Mouse (Mus musculus) cerebellum, adult 18-20 months (tissue): ENCODE measurements around the gene Zdhhc17.

Experiments
- DNase-seq, 2 experiments: peaks; one replicate each; pipeline ENCODE4 v3.0.0; 2021

Zdhhc17 gene

DNA sequence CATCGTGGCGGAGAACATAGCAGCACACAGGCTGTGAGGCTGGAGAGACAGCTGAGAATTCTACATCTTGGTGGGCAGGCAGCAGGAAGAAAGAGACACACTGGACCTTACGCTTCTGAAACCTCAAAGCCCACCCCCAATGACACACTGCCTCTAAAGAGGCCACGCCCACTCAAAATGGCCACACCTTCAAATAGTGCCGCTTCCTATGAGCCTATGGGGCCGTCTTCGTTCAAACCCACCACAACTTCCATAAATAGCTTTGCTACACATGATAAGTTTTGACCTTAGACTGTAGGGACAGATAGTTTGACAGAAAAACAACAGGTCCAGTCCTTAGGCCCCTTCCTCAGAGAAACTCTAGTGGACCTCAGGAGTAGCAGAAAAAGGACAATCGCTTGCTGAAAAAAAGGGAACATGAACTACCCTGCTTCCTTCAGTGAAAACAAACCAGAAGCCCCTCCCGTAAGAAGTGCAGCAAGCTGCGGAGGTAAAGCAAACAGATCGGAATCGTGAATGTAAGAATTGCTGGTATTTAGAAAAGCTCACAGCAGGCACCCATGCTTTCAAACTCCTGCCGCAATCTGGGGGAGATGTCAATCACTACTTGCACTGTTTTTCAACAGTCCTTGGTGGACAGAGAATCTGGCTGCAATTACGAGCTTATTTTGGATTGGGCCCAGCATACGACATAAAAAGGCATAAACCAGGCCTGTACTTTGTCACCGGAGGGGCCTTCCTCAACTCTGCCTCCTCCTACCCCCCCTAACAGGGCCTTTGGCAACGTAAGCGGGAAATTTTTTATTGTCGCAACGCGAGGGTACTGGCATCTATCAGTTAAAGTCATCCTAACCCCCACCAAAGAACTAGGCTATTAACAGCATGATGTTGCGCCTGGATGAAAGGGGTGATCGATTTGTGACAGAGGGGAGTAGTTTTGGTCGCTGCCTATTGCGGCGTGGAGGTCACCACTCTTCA is 91.2 kb downstream of the Zdhhc17 start:
- DNase-seq, result no peak

DNA sequence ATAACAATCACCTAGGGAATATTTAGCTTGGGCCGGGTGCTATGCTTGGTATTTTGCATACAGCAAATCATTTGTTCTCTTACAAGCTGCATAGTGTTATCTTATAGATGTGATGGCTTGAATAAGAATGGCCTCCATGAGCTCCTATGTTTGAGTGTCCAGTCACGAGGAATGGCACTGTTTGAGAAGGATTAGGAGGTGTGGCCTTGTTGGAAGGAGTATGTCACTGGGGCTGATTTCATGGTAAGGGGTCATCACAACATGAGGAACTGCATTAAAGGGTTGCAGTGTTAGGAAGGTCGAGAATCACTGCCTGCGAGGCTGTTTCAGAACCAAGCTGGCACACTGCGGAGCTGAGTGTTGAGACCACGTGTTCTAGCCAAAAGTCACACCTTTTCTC is 92.4 kb downstream of the Zdhhc17 start:
- DNase-seq, result no peak

DNA sequence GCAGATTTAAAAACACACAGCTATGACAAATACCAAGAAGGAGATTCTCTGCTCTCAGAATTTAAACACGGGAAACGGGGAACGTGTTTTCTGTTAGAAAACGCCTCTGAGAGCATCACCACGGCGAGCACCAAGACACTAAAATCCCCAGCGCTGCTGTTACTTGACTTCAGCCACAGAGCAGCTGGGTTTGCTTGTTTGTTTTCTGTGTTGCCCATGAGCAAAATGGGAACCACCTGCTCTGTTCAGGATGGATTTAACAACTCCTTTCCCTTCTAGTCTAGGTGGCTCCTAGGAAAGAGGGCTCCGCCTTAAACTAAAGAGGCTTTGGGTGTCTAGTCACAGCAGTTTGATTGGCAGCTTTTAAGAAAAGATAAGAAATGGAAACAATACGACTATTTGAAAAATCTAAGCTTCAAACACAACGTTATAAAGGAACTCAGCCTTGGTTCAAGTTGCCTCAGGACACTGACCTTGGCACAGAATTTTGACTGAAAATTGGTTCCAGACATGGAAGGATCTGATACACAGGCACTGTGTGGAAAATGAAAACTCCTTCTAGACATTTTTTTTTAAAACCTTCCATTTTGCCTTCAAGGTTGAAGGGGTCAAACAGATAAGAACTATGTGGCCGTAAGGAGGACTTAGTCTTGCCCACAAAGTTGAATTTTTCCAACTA is 93.1 kb downstream of the Zdhhc17 start:
- DNase-seq, result no peak

DNA sequence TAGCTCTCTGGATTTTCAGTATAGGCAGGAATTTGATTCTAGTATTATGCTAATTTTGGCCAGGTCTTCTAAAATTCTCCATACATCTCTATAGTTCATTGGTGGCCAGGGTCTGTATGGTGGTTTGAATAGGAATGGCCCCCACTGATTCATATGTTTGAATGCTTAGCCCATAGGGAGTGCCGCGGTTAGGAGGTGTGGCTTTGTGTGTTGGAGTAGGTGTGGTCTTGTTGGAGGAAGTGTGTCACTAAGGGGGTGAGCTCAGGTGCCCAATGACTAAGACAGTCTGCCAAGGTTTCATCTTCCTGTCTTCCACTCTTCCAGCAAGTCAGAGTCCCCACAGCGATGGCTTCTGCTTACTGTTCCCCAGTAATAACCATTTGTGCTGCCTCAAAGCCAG is 106.1 kb downstream of the Zdhhc17 start:
- DNase-seq, result no peak

- DNase-seq, result no peak
Measured at GRCm38 (mm10) chr10:110899744-110900501, 110.0 kb downstream of the Zdhhc17 start.
